Mouse (Mus musculus): ENCODE data around the gene Sema4d. TPM values are rescaled to one million over a fixed set of nuclear protein-coding genes. Genes with fewer than 3 reads are reported as not detected.

The Sema4d gene
- 16.7 and 17.8 TPM in 2 replicates for total RNA-seq (2012; rRNA removed)
- total RNA-seq (2014; rRNA removed) = 9.8 and 12.8 TPM in 2 replicates
- polyA plus RNA-seq (2012; ENCODE audit: insufficient read length, low read depth) = 57.6 and 67.1 TPM in 2 replicates

- H3K4me3 ChIP-seq (replicated peaks in 1 of 3; ENCODE audit: low read depth in 2 of 3, low read length in 2 of 3, poor library complexity in 1 of 3) = peak within 1 kb of the TSS; percentile 92 to 95 (median 93)
- peak within 1 kb of the TSS; percentile 65 for H3K4me2 ChIP-seq (ENCODE audit: insufficient read depth, low read depth, poor library complexity, severe bottlenecking)
- peaks cover 0 to 28% of the 10 kb centered on the region in 2 experiments for H3K36me3 ChIP-seq (replicated peaks in 1 of 2; ENCODE audit: control insufficient read depth in 1 of 2, insufficient read depth in 1 of 2, low read length in 1 of 2)
- peak within 1 kb of the TSS; percentile 86 for H3K9ac ChIP-seq (ENCODE audit: insufficient read depth, low read depth)
- dilution Hi-C loops (cut with MboI; ENCODE audit: extremely low pct_ligation_motif_present, extremely low pct_unique_long_range_greater_than_20kb, low sequenced_read_pairs) = no loop called here
- in situ Hi-C loops (cut with MboI; ENCODE audit: low pct_ligation_motif_present, low pct_unique_long_range_greater_than_20kb, low sequenced_read_pairs) = no loop called here
- TF ChIP-seq NELFE (IDR thresholded peaks at IDR 0.05; ENCODE audit: low read depth, low read length) (no peak), BHLHE40 (IDR thresholded peaks at IDR 0.05; ENCODE audit: low read depth, low read length) (no peak), ZC3H11A (IDR thresholded peaks at IDR 0.05; ENCODE audit: low read depth, low read length) (no peak), MAX (IDR thresholded peaks at IDR 0.05; ENCODE audit: low read length) (no peak), POLR2A (IDR thresholded peaks at IDR 0.05; ENCODE audit: low read depth, low read length) (peak; percentile 48; the same call in 1 of the 2 replicates), ZKSCAN1 (IDR thresholded peaks at IDR 0.05; ENCODE audit: borderline replicate concordance, low read depth, low read length) (no peak), TCF12 (IDR thresholded peaks at IDR 0.05; ENCODE audit: low read depth, low read length) (no peak), ZMIZ1 (IDR thresholded peaks at IDR 0.05; ENCODE audit: low read depth, low read length) (no peak), ELF1 (IDR thresholded peaks at IDR 0.05; ENCODE audit: low read depth, low read length) (no peak), CHD2 (IDR thresholded peaks at IDR 0.05; ENCODE audit: low read length) (peak; percentile 74), MEF2A (IDR thresholded peaks at IDR 0.05; ENCODE audit: borderline replicate concordance, low read depth, low read length) (no peak), CHD1 (IDR thresholded peaks at IDR 0.05; ENCODE audit: low read depth, low read length) (no peak), JUND (conservative IDR thresholded peaks at IDR 0.05; ENCODE audit: low read depth, low read length) (no peak), MXI1 (IDR thresholded peaks at IDR 0.05; ENCODE audit: low read depth, low read length) (peak; percentile 54; the same call in 1 of the 2 replicates), RAD21 (IDR thresholded peaks at IDR 0.05; ENCODE audit: low read depth, low read length) (no peak), PAX5 (IDR thresholded peaks at IDR 0.05; ENCODE audit: low read length) (no peak), MAZ (IDR thresholded peaks at IDR 0.05; ENCODE audit: low read depth, low read length) (peak; percentile 36; the same call in 1 of the 2 replicates), USF2 (conservative IDR thresholded peaks at IDR 0.05; ENCODE audit: low read depth, low read length) (no peak), RCOR1 (conservative IDR thresholded peaks at IDR 0.05; ENCODE audit: low read depth, low read length) (no peak)
- peak within 1 kb of the TSS; percentile 2; the same call in 1 of the 2 replicates for H3K27ac ChIP-seq (ENCODE audit: insufficient read depth, low read depth)
- H3K27me3 ChIP-seq (replicated peaks) = no peaks in the 10 kb centered on the region
- H3K9me3 ChIP-seq (replicated peaks; ENCODE audit: low read length) = no peaks in the 10 kb centered on the region
- DNase-seq (ENCODE audit: extremely low read depth) = peak; percentile 76
- H3K4me1 ChIP-seq (ENCODE audit: control insufficient read depth in 1 of 2, insufficient read depth in 2 of 2) = peaks cover 25 to 73% of the 10 kb centered on the region in 2 experiments
- H3K79me2 ChIP-seq (replicated peaks; ENCODE audit: control insufficient read depth, extremely low read depth, insufficient read depth, poor library complexity, severe bottlenecking) = peaks cover 34% of the 10 kb centered on the region
Observed at GRCm38 (mm10) chr13:51793425-51793891, at the start of gene Sema4d. Gene Sema4d, minus strand, starts transcription at chr13:51793747.

DNA sequence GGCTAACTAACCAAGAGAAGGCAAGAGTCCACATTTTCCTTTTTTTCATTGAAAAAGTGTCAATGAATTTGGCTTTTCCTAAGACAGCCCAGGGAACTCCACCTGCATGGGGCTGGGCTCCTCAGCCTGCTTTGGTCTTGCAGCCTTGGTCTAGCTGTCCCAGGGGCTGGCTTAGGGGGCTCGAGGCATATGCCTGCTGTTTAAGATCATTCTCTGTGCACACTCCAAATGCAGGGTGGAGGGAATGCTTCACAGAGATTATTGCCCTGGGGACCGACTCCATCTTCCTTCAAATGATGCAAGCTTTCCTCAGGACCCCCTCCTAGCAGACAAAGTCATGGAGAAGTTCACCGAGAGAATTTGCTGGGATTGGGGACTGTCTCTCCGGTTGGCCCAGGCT lies 49.8 kb upstream of the Sema4d start:
- Histone ChIP-seq H3K4me1 (ENCODE audit: control insufficient read depth in 1 of 2, insufficient read depth in 2 of 2) (peaks cover 11 to 30% of the 10 kb centered on the region in 2 experiments), H3K4me2 (ENCODE audit: insufficient read depth, low read depth, poor library complexity, severe bottlenecking) (no peak overlapping the region)
- no peak for TF ChIP-seq HCFC1 (IDR thresholded peaks at IDR 0.05; ENCODE audit: low read depth, low read length)
- no peak for TF ChIP-seq RCOR1 (conservative IDR thresholded peaks at IDR 0.05; ENCODE audit: low read depth, low read length)
- no peak for TF ChIP-seq ZC3H11A (IDR thresholded peaks at IDR 0.05; ENCODE audit: low read depth, low read length)
- no peak for TF ChIP-seq E2F4 (IDR thresholded peaks at IDR 0.05; ENCODE audit: insufficient replicate concordance, low read depth, low read length)
- TF ChIP-seq KAT2A (IDR thresholded peaks at IDR 0.05; ENCODE audit: insufficient replicate concordance, low read length) = no peak
- TF ChIP-seq MYC (IDR thresholded peaks at IDR 0.05; ENCODE audit: low read depth, low read length) = no peak
- TF ChIP-seq CHD1 (IDR thresholded peaks at IDR 0.05; ENCODE audit: low read depth, low read length) = no peak
- no peak for TF ChIP-seq JUN (IDR thresholded peaks at IDR 0.05; ENCODE audit: insufficient read depth, low read depth, low read length)
- no peak for TF ChIP-seq TBP (conservative IDR thresholded peaks at IDR 0.05; ENCODE audit: low read depth, low read length)
- no peak for TF ChIP-seq NELFE (IDR thresholded peaks at IDR 0.05; ENCODE audit: low read depth, low read length)
- no peak for TF ChIP-seq TCF12 (IDR thresholded peaks at IDR 0.05; ENCODE audit: low read depth, low read length)
- TF ChIP-seq USF1 (IDR thresholded peaks at IDR 0.05; ENCODE audit: low read depth, low read length) = no peak
- TF ChIP-seq CHD2 (IDR thresholded peaks at IDR 0.05; ENCODE audit: low read length) = no peak
- TF ChIP-seq IRF4 (IDR thresholded peaks at IDR 0.05; ENCODE audit: low read depth, low read length) = no peak
- TF ChIP-seq BHLHE40 (IDR thresholded peaks at IDR 0.05; ENCODE audit: low read depth, low read length) = no peak
- no peak for TF ChIP-seq GABPA (IDR thresholded peaks at IDR 0.05; ENCODE audit: insufficient replicate concordance, low read depth, low read length)
- TF ChIP-seq JUND (conservative IDR thresholded peaks at IDR 0.05; ENCODE audit: low read depth, low read length) = no peak
- TF ChIP-seq MAX (IDR thresholded peaks at IDR 0.05; ENCODE audit: low read length) = no peak
- TF ChIP-seq ETS1 (conservative IDR thresholded peaks at IDR 0.05; ENCODE audit: low read depth, low read length) = no peak

More for the DNA sequence above, 49.8 kb upstream of the Sema4d start:
- Histone ChIP-seq H3K4me3 (replicated peaks in 1 of 3; ENCODE audit: low read depth in 2 of 3, low read length in 2 of 3, poor library complexity in 1 of 3) (no peak overlapping the region), H3K9ac (ENCODE audit: insufficient read depth, low read depth) (no peak overlapping the region), H3K27ac (ENCODE audit: insufficient read depth, low read depth) (no peak overlapping the region), H3K9me3 (replicated peaks; ENCODE audit: low read length) (no peaks in the 10 kb centered on the region), H3K27me3 (replicated peaks) (peaks cover 28% of the 10 kb centered on the region), H3K36me3 (replicated peaks in 1 of 2; ENCODE audit: control insufficient read depth in 1 of 2, insufficient read depth in 1 of 2, low read length in 1 of 2) (no peaks in the 10 kb centered on the region), H3K79me2 (replicated peaks; ENCODE audit: control insufficient read depth, extremely low read depth, insufficient read depth, poor library complexity, severe bottlenecking) (no peaks in the 10 kb centered on the region)
- dilution Hi-C loops (cut with MboI; ENCODE audit: extremely low pct_ligation_motif_present, extremely low pct_unique_long_range_greater_than_20kb, low sequenced_read_pairs) (loop anchor here (25.0 kb wide), 1 partner anchor 344 kb away; no protein-coding TSS in a partner anchor), in situ Hi-C loops (cut with MboI; ENCODE audit: low pct_ligation_motif_present, low pct_unique_long_range_greater_than_20kb, low sequenced_read_pairs) (loop anchor here (10.0 to 25.0 kb wide), 4 partner anchors 122 to 1144 kb away; partner anchors contain the start of gene Nfil3)
- no peak for DNase-seq (ENCODE audit: extremely low read depth)

Data from CH12.LX (cell line).